In genomic region chr8:86745935-86746441, GRCm38 (mm10) we compare ENCODE assay signal across 8 mouse cellular contexts. TPM values are rescaled to one million over a fixed set of nuclear protein-coding genes. Genes with fewer than 3 reads are reported as not detected.
DNase-seq lines count a peak whose midpoint lies in the region; ATAC-seq lines count a peak whose summit lies in the region.

No protein-coding gene starts in this region.

- peak; percentile 96 for DNase-seq in NIH3T3 (ENCODE audit: low read depth)
- DNase-seq in cerebellum, adult 9-11 months: peak; percentile 94
- DNase-seq in frontal cortex, postnatal 10 days (ENCODE audit: low spot score in 2 of 2): peak; percentile 82 to 92
- DNase-seq in layer of hippocampus, postnatal 14 days (ENCODE audit: low spot score in 2 of 2): peak; percentile 93 to 95
- peak; percentile 96 for DNase-seq in lung, postnatal 10 days
- peak; percentile 95 for DNase-seq in ovary, postnatal 14 days (ENCODE audit: low spot score)
- DNase-seq in thymus, postnatal 10 days (ENCODE audit: low spot score in 2 of 2): peak; percentile 89 to 97

- no peaks in the 10 kb centered on the region for H3K27me3 ChIP-seq in hindbrain, embryonic 12.5 days

- peak overlapping the region; percentile 99 for H3K9ac ChIP-seq in hindbrain, embryonic 12.5 days

- peak overlapping the region; percentile 85 for H3K4me3 ChIP-seq in hindbrain, embryonic 12.5 days

- under 1% methylated on average over 62 of the region's 70 CpGs for WGBS in hindbrain, embryonic 12.5 days

- H3K4me1 ChIP-seq in hindbrain, embryonic 12.5 days: peaks cover 25% of the 10 kb centered on the region

- H3K4me2 ChIP-seq in hindbrain, embryonic 12.5 days (replicated peaks): peak overlapping the region; percentile 86

- no peaks in the 10 kb centered on the region for H3K9me3 ChIP-seq in hindbrain, embryonic 12.5 days (replicated peaks)

- no peaks in the 10 kb centered on the region for H3K36me3 ChIP-seq in hindbrain, embryonic 12.5 days

- peak overlapping the region; percentile 97 for H3K27ac ChIP-seq in hindbrain, embryonic 12.5 days

- peak; percentile 84 for ATAC-seq in hindbrain, embryonic 12.5 days (ENCODE audit: low FRiP score)

RNA-seq across cellular contexts. Expression of gene Siah1a, which starts 0.3 kb away (rescaled TPM):
- polyA plus RNA-seq in hindbrain, embryonic 12.5 days (2016; fragmentation: Nextera tagmentation; extraction: Ambion mirVana): 87.8 and 92.0 TPM in 2 replicates
- 10 to 100 TPM; 30.3 to 34.6 TPM for total RNA-seq in layer of hippocampus, postnatal 14 days (2021)

RNA-seq across cellular contexts. Expression of gene Gm10638, which starts 0.5 kb away (rescaled TPM):
- polyA plus RNA-seq in hindbrain, embryonic 12.5 days (2016; fragmentation: Nextera tagmentation; extraction: Ambion mirVana): 10.6 TPM in 2 replicates
- total RNA-seq in layer of hippocampus, postnatal 14 days (2021): 1 to 10 TPM; 3.5 to 5.1 TPM

Comparison
In these comparisons a context has a peak if more than half of its experiments do, and no peak if none do; other contexts are left out.
1. Peak in every context shown above with its lines: DNase-seq, ATAC-seq, H3K4me3 ChIP-seq and H3K27ac ChIP-seq.